Mouse (Mus musculus) midbrain, embryonic 14.5 days (tissue): ENCODE results near the gene Ifngr1. TPM values are rescaled to one million over a fixed set of nuclear protein-coding genes. Genes with fewer than 3 reads are reported as not detected.

Source experiments
- ATAC-seq: fragments of 200-750 bp; cut with Nextera tagmentation; 2 replicates; pipeline ENCODE4 v1.8.0; 2017; ENCODE audit warnings: moderate number of reproducible peaks, moderate library complexity; ENCODE audit not compliant: low FRiP score, low TSS enrichment
- DNase-seq: peaks from one replicate; pipeline ENCODE4 v3.0.0-alpha.2; 2015
- H3K27ac ChIP-seq: fragments of 300-500 bp; sonication (generic); replicated peaks from 2 replicates; pipeline ENCODE4 v1.5.1; 2014; ENCODE audit warnings: mild to moderate bottlenecking, low read depth, low read length, moderate library complexity
- H3K27me3 ChIP-seq: fragments of 300-500 bp; sonication (generic); 2 replicates; pipeline ENCODE4 v1.6.1; 2014; ENCODE audit warnings: low read length, control low read depth, mixed read lengths; ENCODE audit not compliant: control insufficient read depth, insufficient read depth
- H3K36me3 ChIP-seq: fragments of 300-500 bp; sonication (generic); 2 replicates; pipeline ENCODE4 v1.6.1; 2014; ENCODE audit warnings: low read length, control low read depth; ENCODE audit not compliant: control insufficient read depth, insufficient read depth
- H3K4me1 ChIP-seq: fragments of 300-500 bp; sonication (generic); 2 replicates; pipeline ENCODE4 v1.6.1; 2014; ENCODE audit warnings: mild to moderate bottlenecking, antibody characterized with exemption, low read length, control low read depth; ENCODE audit not compliant: control insufficient read depth, insufficient read depth
- H3K4me2 ChIP-seq: fragments of 300-500 bp; sonication (generic); 2 replicates; pipeline ENCODE4 v1.6.1; 2014; ENCODE audit warnings: mild to moderate bottlenecking, low read length, moderate library complexity
- H3K4me3 ChIP-seq: fragments of 300-500 bp; sonication (generic); replicated peaks from 2 replicates; pipeline ENCODE4 v1.5.1; 2014; ENCODE audit warnings: low read depth, low read length
- H3K9ac ChIP-seq: fragments of 300-500 bp; sonication (generic); replicated peaks from 2 replicates; pipeline ENCODE4 v1.6.1; 2014; ENCODE audit warnings: mild to moderate bottlenecking, low read length, moderate library complexity
- H3K9me3 ChIP-seq: fragments of 300-500 bp; sonication (generic); 2 replicates; pipeline ENCODE4 v1.6.1; 2016; ENCODE audit warnings: low read length, control low read depth, mixed read lengths; ENCODE audit not compliant: control insufficient read depth
- WGBS: fragments of 180-500 bp; shearing (Covaris S2); extraction: QIAGEN DNeasy Blood & Tissue Kit; methylation state at CpG from one replicate; pipeline ENCODE4 v1.1.7; 2014; 5-methylcytosine and 5-hydroxymethylcytosine counted together
- polyA plus RNA-seq: library from polyadenylated mRNA; unstranded; fragments of >200 nt; fragmentation: Nextera tagmentation; extraction: Ambion mirVana; gene quantifications from 2 replicates; pipeline ENCODE4 v1.2.1, GENCODE M21; 2014

Ifngr1 gene
- polyA plus RNA-seq, 1 experiment from 2014 or later: 23.9 TPM

DNA sequence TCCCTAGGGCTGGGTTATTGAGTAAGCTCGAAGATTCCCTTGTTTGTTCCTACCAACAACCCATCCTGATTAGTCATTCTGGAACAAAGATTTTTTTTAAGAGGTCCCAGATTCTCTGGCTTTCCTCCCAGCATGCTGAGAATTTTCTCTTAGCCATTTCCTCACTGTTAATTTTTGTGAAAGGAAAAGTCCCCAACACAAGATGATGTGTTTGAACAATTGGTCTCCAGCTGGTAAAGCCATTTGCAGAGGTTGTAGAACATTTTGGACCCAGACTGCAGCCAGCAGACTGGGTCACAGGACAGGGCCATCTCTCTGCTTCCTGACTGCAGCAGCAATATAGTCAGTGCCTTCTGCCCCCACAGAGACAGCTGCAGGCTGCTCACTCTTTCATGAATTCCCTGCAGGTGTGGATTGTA is 28.3 kb upstream of the Ifngr1 start:
- Histone ChIP-seq H3K4me1 (no peaks in the 10 kb centered on the region), H3K4me2 (no peak overlapping the region), H3K27ac (no peak overlapping the region), H3K27me3 (no peaks in the 10 kb centered on the region), H3K9me3 (no peaks in the 10 kb centered on the region; the same call in 1 of the 2 replicates), H3K9ac (no peak overlapping the region), H3K4me3 (no peak overlapping the region), H3K36me3 (no peaks in the 10 kb centered on the region)
- 83% methylated on average over 1 of the region's 1 CpGs for WGBS
- DNase-seq (no peak), ATAC-seq (no peak)

DNA sequence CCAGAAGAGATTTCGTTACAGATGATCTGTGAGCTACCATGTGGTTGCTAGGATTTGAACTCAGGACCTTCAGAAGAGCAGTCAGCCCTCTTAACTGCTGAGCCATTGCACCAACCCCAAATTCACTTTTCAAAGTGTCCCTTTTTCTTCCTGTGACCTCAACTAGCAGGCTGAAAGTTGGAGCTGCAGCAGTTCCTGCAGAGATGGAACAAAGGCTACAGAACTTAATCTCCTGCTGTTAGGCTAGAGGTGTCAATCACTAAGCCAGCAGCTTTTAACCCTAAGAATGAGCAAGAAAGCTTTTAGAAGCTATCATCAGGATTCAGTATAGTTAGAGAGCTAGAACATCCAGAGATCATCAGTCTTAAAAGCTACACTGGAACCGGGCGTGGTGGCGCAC is 24.3 kb upstream of the Ifngr1 start:
- no peak overlapping the region for H3K4me3 ChIP-seq
- no peaks in the 10 kb centered on the region; the same call in 1 of the 2 replicates for H3K9me3 ChIP-seq
- H3K9ac ChIP-seq: no peak overlapping the region
- no peak for DNase-seq
- 91% methylated on average over 4 of the region's 4 CpGs for WGBS
- no peaks in the 10 kb centered on the region for H3K27me3 ChIP-seq
- no peaks in the 10 kb centered on the region for H3K4me1 ChIP-seq
- no peak for ATAC-seq
- H3K36me3 ChIP-seq: no peaks in the 10 kb centered on the region
- no peak overlapping the region for H3K4me2 ChIP-seq
- H3K27ac ChIP-seq: no peak overlapping the region

DNA sequence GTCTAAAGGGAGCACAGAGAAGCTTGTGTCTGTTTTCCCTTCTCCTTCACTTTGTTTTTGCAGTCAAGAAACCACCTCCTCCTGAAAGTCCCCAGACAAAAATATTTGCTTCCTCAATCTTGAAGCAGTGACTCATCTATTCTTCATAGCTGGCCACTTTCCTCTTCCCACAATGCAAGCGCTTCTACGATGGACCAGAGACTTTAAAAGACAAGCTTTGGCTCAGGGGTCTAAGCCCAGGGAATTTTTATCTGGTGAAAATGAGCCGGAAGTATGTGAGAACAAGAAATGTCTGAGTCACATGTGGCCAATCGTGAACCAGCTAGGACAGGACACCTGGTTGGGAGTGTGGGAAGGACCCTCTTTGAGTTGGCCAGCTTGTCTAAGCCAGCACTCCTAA is 21.5 kb upstream of the Ifngr1 start:
- 89% methylated on average over 4 of the region's 4 CpGs for WGBS
- no peak for ATAC-seq

DNA sequence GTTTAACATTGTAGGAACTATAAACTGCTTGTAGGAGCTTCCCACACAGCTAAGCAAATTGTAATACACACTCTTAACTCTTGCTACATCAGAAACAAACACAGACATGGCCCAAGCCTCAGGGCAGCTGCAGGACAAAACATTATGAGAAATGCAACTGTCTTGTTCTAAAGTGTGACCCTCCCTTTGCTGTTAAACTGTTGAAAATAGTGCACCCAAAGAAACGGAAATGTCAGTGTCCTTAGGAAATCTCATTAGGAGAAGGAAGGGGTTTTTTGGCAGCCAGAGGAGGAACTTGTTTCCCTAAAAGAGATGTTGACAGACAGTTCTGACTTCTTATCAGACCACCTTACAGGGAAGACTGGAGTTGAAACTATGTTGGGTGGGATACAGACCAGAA is 21.0 kb upstream of the Ifngr1 start:
- no peaks in the 10 kb centered on the region for H3K4me1 ChIP-seq
- H3K36me3 ChIP-seq: no peaks in the 10 kb centered on the region
- H3K4me2 ChIP-seq: no peak overlapping the region
- ATAC-seq: no peak
- no peaks in the 10 kb centered on the region for H3K9me3 ChIP-seq
- DNase-seq: no peak
- H3K27me3 ChIP-seq: no peaks in the 10 kb centered on the region
- 89% methylated on average over 1 of the region's 1 CpGs for WGBS
- H3K9ac ChIP-seq: no peak overlapping the region
- no peak overlapping the region for H3K4me3 ChIP-seq
- no peak overlapping the region for H3K27ac ChIP-seq

More for the DNA sequence above, 21.5 kb upstream of the Ifngr1 start:
- H3K27me3 ChIP-seq: no peaks in the 10 kb centered on the region
- H3K4me3 ChIP-seq: no peak overlapping the region
- no peaks in the 10 kb centered on the region for H3K36me3 ChIP-seq
- no peaks in the 10 kb centered on the region for H3K9me3 ChIP-seq
- no peak overlapping the region for H3K4me2 ChIP-seq
- no peaks in the 10 kb centered on the region for H3K4me1 ChIP-seq
- H3K27ac ChIP-seq: no peak overlapping the region
- DNase-seq: no peak
- H3K9ac ChIP-seq: no peak overlapping the region

DNA sequence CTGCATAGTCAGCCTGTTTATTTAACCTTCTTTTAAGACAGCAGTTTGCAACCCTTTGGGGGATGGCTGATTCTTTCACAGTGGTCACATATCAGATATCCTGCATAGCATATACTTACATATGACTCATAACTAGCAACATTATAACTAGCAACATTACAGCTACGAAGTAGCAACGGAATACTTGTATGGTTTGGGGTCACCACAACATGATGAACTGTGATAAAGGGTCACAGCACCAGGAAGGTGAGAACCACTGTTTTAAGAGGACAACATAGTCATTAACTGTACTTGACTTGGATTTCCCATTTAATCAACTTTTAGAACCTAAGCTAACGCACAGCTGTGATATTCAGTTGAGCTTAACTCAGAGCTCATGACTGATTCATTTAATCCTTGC is 14.2 kb upstream of the Ifngr1 start:
- Histone ChIP-seq H3K9ac (no peak overlapping the region), H3K4me3 (no peak overlapping the region), H3K27me3 (no peaks in the 10 kb centered on the region), H3K36me3 (no peaks in the 10 kb centered on the region), H3K4me1 (no peaks in the 10 kb centered on the region), H3K4me2 (no peak overlapping the region), H3K27ac (no peak overlapping the region), H3K9me3 (no peaks in the 10 kb centered on the region)
- DNase-seq (no peak), ATAC-seq (no peak)
- WGBS: 91% methylated on average over 3 of the region's 3 CpGs

DNA sequence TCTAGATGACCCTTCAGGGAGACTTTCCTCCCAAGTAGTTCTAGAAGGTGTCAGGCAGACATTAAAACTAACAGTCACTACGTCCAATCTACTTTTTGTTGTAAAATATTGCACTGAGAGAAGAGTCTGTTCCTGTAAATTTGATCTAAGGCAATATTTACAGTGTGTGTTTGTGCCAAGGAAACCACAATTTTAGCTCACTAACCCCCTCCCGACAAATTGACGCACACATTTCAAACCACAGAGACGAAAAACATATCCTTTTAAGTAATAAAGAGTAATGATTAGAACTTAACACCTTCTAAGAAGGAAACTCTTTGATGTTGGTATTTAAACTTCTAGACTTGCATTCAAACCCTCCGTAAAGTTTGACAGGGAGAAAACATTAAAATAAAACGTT is 13.7 kb upstream of the Ifngr1 start:
- 87% methylated on average over 6 of the region's 6 CpGs for WGBS
- no peak overlapping the region for H3K9ac ChIP-seq
- no peak overlapping the region for H3K4me3 ChIP-seq
- no peaks in the 10 kb centered on the region for H3K9me3 ChIP-seq
- H3K27ac ChIP-seq: no peak overlapping the region
- no peak for DNase-seq
- no peak overlapping the region for H3K4me2 ChIP-seq
- no peaks in the 10 kb centered on the region for H3K4me1 ChIP-seq
- H3K27me3 ChIP-seq: no peaks in the 10 kb centered on the region
- no peak for ATAC-seq
- no peaks in the 10 kb centered on the region for H3K36me3 ChIP-seq

DNA sequence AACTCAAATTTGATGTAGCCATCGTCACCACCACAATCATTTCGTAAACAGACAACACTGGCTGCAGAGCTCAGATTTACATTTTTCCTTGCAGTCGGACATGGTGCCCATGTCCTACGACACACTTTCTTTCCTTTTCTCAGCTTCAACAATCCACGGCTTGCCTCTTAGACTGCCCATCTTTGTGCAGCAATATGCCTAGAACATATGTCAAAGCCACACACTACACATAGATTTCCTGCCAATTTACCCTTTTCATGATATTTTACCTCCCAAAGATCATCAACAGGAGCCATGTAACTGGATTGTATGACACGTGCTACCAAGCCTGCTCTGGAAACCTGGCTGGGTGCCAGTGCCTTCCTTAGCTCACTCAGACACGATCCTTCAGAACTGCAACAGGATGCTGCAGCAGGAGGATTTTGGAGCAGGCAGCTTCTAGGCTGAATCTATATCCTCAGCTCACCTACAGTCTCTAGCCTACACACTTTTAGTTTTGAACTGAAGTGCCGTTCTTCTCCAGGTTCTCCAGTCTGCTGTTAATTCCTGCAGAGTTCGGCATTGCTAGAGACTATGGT is 13.3 kb upstream of the Ifngr1 start:
- Histone ChIP-seq H3K9ac (no peak overlapping the region), H3K36me3 (no peaks in the 10 kb centered on the region), H3K4me3 (no peak overlapping the region), H3K4me2 (no peak overlapping the region), H3K27me3 (no peaks in the 10 kb centered on the region), H3K9me3 (no peaks in the 10 kb centered on the region), H3K27ac (no peak overlapping the region), H3K4me1 (no peaks in the 10 kb centered on the region)
- WGBS: 77% methylated on average over 9 of the region's 9 CpGs
- DNase-seq: peak; percentile 61
- ATAC-seq: no peak

DNA sequence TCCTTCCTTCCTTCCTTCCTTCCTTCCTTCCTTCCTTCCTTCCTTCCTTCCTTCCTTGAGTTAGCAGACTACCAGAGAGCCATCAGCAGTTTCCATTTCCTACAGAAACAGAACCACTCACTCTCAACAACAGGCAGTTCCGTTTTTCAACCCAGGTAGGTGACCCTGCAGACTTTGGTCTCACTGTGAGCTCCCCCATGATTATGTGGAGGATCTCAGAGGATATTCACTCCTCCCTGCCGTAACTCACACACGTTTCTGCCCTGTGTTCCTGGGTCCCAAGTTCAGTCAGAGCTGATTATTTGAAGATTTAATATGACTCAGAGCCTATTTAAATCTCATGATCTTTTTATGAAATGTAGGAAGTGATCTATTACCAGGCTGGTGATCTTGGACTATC is 11.1 kb upstream of the Ifngr1 start:
- DNase-seq: no peak
- Histone ChIP-seq H3K4me3 (no peak overlapping the region), H3K9ac (no peak overlapping the region), H3K4me2 (no peak overlapping the region), H3K27ac (no peak overlapping the region), H3K27me3 (no peaks in the 10 kb centered on the region), H3K9me3 (no peaks in the 10 kb centered on the region), H3K4me1 (no peaks in the 10 kb centered on the region), H3K36me3 (no peaks in the 10 kb centered on the region)
- WGBS: 70% methylated on average over 3 of the region's 3 CpGs
- ATAC-seq: no peak

DNA sequence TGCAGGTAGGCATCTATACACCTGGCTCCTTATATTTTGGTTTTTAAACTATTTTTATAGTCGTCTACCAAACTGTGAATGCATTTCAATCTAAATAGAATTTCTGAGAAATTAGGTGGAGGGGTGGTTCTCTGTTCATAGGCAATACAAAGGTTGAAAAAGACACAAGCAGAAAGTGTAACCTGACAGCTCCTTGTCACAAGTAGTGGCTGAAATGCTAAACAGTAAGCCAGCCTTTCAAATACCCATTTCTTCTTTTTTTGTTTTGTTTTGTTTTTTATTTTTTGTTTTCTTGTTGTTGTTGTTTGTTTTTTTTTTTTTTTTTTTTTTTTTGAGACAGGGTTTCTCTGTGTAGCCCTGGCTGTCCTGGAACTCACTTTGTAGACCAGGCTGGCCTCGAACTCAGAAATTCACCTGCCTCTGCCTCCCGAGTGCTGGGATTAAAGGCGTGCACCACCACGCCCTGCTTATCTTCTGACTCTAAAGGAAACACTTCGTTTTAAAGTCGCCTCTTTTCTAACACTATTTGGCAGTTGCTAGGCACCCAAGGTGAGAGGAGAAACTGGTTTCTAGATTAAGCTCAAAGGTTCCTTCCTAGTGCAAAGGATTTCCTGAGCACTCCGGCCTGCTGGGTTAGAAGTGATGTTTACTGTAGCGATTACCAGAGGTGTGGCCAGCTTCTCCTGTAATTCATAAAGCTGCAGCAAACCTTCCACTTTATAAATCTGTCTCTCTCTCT is 9.7 kb upstream of the Ifngr1 start:
- DNase-seq (no peak), ATAC-seq (no peak)
- no peak overlapping the region for H3K4me2 ChIP-seq
- H3K4me3 ChIP-seq: no peak overlapping the region
- WGBS: 83% methylated on average over 9 of the region's 9 CpGs
- no peaks in the 10 kb centered on the region for H3K27me3 ChIP-seq
- H3K36me3 ChIP-seq: no peaks in the 10 kb centered on the region
- no peaks in the 10 kb centered on the region for H3K9me3 ChIP-seq
- no peak overlapping the region for H3K27ac ChIP-seq
- H3K9ac ChIP-seq: no peak overlapping the region
- no peaks in the 10 kb centered on the region for H3K4me1 ChIP-seq
